Mouse (Mus musculus): Measurements from ENCODE around the gene Zmiz1. TPM values are rescaled to one million over a fixed set of nuclear protein-coding genes. Genes with fewer than 3 reads are reported as not detected.

The Zmiz1 gene
- polyA plus RNA-seq, 1 experiment from 2014 or later = 37.0 TPM

DNA sequence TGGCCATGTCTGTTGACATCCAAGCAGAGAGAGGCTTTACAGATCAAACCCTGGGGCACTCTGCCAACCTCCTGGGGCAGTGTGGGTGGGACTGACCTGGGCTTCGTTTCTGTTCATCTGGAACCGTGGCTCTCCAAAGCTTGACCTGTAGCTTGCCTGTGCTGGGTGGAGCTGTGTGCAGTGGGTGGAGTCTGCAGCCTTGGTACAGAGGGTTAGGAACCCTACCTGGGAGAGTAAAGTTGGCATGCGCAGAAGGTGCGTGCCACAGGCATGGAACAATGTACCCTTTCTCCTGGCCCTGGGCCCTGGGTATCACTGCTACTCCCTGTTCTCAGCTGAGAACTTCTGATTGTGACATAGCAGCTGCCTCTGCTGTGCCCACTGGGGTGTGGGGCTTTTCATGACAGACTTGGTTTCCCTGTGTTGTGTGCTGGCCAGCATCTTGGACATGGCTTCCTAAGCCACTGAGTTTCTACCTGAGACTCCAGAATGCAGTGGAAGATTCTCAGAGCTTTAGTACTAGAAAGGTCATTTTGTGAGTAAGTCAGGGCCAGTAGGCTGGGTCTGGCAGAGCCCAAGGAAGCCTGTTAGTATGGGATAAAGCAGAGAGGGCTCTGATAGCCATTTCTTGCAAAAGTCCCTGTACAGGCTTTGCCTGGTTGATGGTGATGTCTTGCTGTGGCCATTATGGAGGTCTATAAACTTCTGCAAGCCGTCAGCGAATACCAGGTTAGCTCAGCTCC lies 30.5 kb downstream of the Zmiz1 start:
- Histone ChIP-seq H3K4me3 (ENCODE audit: low read depth, low read length) (no peak overlapping the region), H3K9me3 (replicated peaks; ENCODE audit: control insufficient read depth, low read length) (no peaks in the 10 kb centered on the region), H3K4me2 (ENCODE audit: low read length) (no peak overlapping the region), H3K27me3 (replicated peaks; ENCODE audit: control insufficient read depth, insufficient read depth, low read length) (no peaks in the 10 kb centered on the region), H3K27ac (ENCODE audit: low read depth, low read length) (no peak overlapping the region), H3K36me3 (ENCODE audit: control insufficient read depth, insufficient read depth, low read length) (no peaks in the 10 kb centered on the region), H3K9ac (ENCODE audit: low read length) (no peak overlapping the region), H3K4me1 (ENCODE audit: control insufficient read depth, insufficient read depth, low read length) (peaks cover 45% of the 10 kb centered on the region)
- DNase-seq (ENCODE audit: low spot score) = no peak
- 76% methylated on average over 6 of the region's 6 CpGs for WGBS
- ATAC-seq = no peak

DNA sequence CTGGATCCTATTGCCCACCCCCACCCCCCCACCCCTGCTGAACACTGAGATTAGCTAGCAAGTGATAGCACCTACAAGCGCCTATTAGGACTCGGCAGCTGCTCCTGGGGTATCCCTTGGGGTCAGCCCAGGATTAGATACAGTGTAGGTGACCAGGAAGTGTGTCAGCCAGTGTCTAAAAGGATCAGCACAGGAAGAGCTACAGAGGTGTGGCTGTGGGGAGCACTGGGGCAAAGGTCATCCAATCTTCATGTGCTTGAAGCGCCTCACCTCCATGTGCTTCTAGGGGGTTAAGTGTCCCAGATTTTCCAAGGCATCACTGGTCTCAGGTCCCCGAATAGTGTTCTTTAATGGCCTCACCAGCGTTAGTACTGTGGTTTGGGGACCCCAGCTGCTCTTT lies 33.0 kb downstream of the Zmiz1 start:
- WGBS = 79% methylated on average over 5 of the region's 5 CpGs
- Histone ChIP-seq H3K27ac (ENCODE audit: low read depth, low read length) (peak overlapping the region; percentile 87; the same call in 1 of the 2 replicates), H3K27me3 (replicated peaks; ENCODE audit: control insufficient read depth, insufficient read depth, low read length) (no peaks in the 10 kb centered on the region), H3K4me3 (ENCODE audit: low read depth, low read length) (no peak overlapping the region), H3K36me3 (ENCODE audit: control insufficient read depth, insufficient read depth, low read length) (no peaks in the 10 kb centered on the region), H3K9ac (ENCODE audit: low read length) (no peak overlapping the region), H3K9me3 (replicated peaks; ENCODE audit: control insufficient read depth, low read length) (no peaks in the 10 kb centered on the region), H3K4me1 (ENCODE audit: control insufficient read depth, insufficient read depth, low read length) (peaks cover 64% of the 10 kb centered on the region), H3K4me2 (ENCODE audit: low read length) (no peak overlapping the region)
- DNase-seq (ENCODE audit: low spot score) (no peak), ATAC-seq (no peak)

DNA sequence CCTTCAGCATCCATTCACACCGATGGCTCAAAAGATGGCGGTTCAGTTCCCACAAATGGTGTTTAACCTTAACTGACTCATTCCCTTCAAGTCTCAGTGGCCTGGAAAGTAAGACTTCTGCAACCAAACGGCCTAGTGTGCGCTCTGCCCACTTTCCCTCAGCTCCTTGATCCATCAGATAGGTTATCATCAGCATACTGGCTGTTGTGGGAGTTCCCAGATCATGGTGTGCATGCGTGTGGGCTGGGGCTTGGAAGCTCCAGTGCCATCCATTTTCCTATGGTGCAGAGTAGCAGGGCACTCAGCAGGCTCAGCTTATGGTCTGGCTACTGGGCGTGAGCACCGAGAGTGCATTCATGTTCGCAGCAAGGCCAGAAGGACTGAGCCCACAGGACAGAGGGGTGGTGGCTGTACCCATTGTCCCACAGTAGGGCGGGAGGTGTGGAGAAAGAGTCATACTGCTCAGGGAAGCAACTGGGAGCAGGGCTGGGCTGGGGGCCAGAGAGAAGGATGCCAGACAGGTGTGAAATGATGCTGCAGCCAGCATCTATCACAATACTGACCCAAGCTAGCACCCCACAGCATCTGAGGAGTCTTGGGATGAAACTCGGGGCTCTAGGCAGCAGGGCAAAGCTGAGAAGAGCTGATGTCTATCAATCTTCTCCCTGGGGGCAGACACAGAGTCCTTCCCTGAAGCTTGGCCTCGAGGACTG lies 33.7 kb downstream of the Zmiz1 start:
- Histone ChIP-seq H3K9me3 (replicated peaks; ENCODE audit: control insufficient read depth, low read length) (no peaks in the 10 kb centered on the region), H3K9ac (ENCODE audit: low read length) (peak overlapping the region; percentile 29), H3K4me3 (ENCODE audit: low read depth, low read length) (no peak overlapping the region), H3K4me1 (ENCODE audit: control insufficient read depth, insufficient read depth, low read length) (peaks cover 69% of the 10 kb centered on the region), H3K4me2 (ENCODE audit: low read length) (no peak overlapping the region), H3K27ac (ENCODE audit: low read depth, low read length) (peak overlapping the region; percentile 87), H3K27me3 (replicated peaks; ENCODE audit: control insufficient read depth, insufficient read depth, low read length) (no peaks in the 10 kb centered on the region), H3K36me3 (ENCODE audit: control insufficient read depth, insufficient read depth, low read length) (no peaks in the 10 kb centered on the region)
- WGBS = 82% methylated on average over 11 of the region's 11 CpGs
- ATAC-seq = 0 out of 2 replicates have a peak, but pooled peaks have one; percentile 2
- DNase-seq (ENCODE audit: low spot score) = no peak

DNA sequence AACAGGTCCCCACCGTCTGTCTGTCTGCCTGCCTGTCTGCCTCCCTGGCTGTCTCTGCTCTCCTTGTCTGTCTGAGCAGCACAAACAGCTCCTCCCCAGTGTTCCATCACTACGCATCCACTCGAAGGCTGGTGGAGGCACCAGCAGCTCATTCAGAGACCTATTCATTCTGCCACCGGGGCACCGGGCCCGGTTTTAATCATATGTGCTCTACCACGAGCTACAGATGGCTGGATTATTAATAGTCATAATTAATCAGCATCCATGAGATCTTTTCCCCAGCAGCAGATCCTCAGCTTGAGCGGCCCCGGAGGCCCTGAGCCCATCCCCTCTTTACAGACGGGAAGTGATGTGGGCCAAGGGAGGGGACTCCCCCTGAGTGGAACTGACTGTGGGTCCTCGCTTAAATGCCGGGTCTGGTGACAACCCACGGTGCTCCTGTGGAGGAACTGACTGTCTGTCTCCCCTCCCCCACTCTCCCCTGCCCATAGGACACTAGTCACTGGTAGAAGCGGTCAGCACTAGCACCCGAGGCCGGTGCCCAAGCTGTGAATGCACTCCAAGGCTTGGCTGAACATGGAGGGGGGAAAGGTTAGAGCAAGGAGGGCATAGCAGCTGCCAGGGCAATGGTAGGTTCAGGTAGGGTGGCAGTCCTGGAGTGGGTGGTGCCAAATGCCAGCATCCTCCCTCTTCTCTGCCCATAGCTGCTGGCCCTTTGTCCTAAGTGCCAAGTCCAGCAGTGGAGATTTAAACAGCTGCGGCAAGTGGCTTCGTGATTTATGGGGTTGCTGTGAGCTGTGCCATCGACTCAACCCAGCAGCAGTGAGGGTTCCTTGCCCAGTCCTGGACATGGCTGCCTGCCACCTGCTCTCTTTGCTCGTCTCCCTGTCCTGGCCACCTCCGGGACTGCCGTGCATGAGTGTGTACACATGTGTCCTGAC lies 34.6 kb downstream of the Zmiz1 start:
- Histone ChIP-seq H3K4me3 (ENCODE audit: low read depth, low read length) (no peak overlapping the region), H3K4me2 (ENCODE audit: low read length) (no peak overlapping the region), H3K4me1 (ENCODE audit: control insufficient read depth, insufficient read depth, low read length) (peaks cover 72% of the 10 kb centered on the region), H3K27me3 (replicated peaks; ENCODE audit: control insufficient read depth, insufficient read depth, low read length) (no peaks in the 10 kb centered on the region), H3K9ac (ENCODE audit: low read length) (peak overlapping the region; percentile 29; the same call in 1 of the 2 replicates), H3K27ac (ENCODE audit: low read depth, low read length) (peak overlapping the region; percentile 87), H3K9me3 (replicated peaks; ENCODE audit: control insufficient read depth, low read length) (no peaks in the 10 kb centered on the region), H3K36me3 (ENCODE audit: control insufficient read depth, insufficient read depth, low read length) (no peaks in the 10 kb centered on the region)
- 61% methylated on average over 22 of the region's 22 CpGs for WGBS
- DNase-seq (ENCODE audit: low spot score) (peak; percentile 78), ATAC-seq (peak; percentile 47)

DNA sequence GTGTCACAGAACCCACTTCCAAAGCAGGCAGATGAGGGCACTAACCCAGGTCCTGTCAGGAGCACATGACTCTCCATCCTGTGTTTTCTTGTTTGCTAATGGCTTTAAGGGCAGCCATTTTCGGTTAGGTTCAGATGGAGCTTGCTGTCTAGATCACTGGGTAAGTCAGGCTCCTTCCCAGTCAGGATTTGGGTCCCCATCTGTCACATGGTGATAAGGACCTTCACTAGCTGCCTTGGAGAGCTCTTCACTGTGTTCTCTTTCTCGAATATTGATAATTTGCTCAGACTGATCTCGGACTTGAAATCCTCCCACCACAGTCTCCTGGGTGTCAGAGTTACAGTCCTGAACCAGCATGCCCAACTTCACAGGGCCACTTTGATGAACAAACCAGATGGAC lies 35.8 kb downstream of the Zmiz1 start:
- no peaks in the 10 kb centered on the region for H3K27me3 ChIP-seq (replicated peaks; ENCODE audit: control insufficient read depth, insufficient read depth, low read length)
- no peak overlapping the region for H3K4me3 ChIP-seq (ENCODE audit: low read depth, low read length)
- no peaks in the 10 kb centered on the region for H3K9me3 ChIP-seq (replicated peaks; ENCODE audit: control insufficient read depth, low read length)
- peaks cover 75% of the 10 kb centered on the region for H3K4me1 ChIP-seq (ENCODE audit: control insufficient read depth, insufficient read depth, low read length)
- DNase-seq (ENCODE audit: low spot score) (no peak), ATAC-seq (no peak)
- WGBS = 90% methylated on average over 3 of the region's 3 CpGs
- no peak overlapping the region for H3K9ac ChIP-seq (ENCODE audit: low read length)
- H3K36me3 ChIP-seq (ENCODE audit: control insufficient read depth, insufficient read depth, low read length) = no peaks in the 10 kb centered on the region
- no peak overlapping the region for H3K4me2 ChIP-seq (ENCODE audit: low read length)
- peak overlapping the region; percentile 87; the same call in 1 of the 2 replicates for H3K27ac ChIP-seq (ENCODE audit: low read depth, low read length)

DNA sequence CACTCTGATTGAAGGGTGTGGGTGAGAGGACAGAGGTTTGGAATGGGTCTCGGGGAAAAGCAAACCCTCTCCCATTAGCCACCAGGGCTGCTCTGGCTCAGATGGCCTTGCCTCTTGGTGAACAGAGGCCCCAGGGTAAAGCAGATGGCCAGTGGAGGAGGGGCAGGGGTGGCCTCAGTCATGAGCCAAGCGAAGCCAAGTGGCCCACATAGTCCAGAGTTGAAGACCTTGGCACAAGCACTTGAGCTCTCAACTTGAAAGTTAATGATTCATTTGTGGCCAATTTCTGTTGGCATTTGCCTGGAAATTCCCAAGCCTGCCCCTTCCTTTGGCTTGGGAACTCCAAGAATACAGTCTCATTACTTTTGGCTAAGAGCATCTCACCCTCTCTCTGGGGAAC lies 37.1 kb downstream of the Zmiz1 start:
- H3K4me2 ChIP-seq (ENCODE audit: low read length) = no peak overlapping the region
- ATAC-seq (no peak), DNase-seq (ENCODE audit: low spot score) (no peak)
- H3K4me1 ChIP-seq (ENCODE audit: control insufficient read depth, insufficient read depth, low read length) = peaks cover 74% of the 10 kb centered on the region
- no peaks in the 10 kb centered on the region for H3K36me3 ChIP-seq (ENCODE audit: control insufficient read depth, insufficient read depth, low read length)
- WGBS = 67% methylated on average over 2 of the region's 2 CpGs
- H3K4me3 ChIP-seq (ENCODE audit: low read depth, low read length) = no peak overlapping the region
- peak overlapping the region; percentile 87 for H3K27ac ChIP-seq (ENCODE audit: low read depth, low read length)
- H3K27me3 ChIP-seq (replicated peaks; ENCODE audit: control insufficient read depth, insufficient read depth, low read length) = no peaks in the 10 kb centered on the region
- H3K9ac ChIP-seq (ENCODE audit: low read length) = no peak overlapping the region
- H3K9me3 ChIP-seq (replicated peaks; ENCODE audit: control insufficient read depth, low read length) = no peaks in the 10 kb centered on the region

DNA sequence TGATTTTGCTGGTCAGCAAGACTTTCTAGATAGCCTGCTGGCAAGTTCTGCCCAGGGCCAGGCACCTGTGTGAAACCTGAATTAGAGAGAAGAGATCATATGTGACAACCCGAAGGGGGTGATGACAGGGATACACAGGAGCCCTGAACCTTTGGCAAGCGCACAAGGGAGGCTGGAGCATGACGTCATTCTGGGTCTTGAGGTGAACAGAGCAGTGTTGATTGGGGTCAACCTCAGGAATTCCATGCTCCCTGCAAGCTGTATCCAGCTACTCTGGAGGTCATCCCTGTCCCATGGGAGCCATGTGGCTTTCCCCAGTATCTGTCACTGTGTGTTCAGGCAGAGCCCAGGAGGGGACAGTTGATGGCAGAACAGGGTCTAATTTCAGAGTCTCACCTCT lies 38.0 kb downstream of the Zmiz1 start:
- Histone ChIP-seq H3K9me3 (replicated peaks; ENCODE audit: control insufficient read depth, low read length) (no peaks in the 10 kb centered on the region), H3K27me3 (replicated peaks; ENCODE audit: control insufficient read depth, insufficient read depth, low read length) (no peaks in the 10 kb centered on the region), H3K27ac (ENCODE audit: low read depth, low read length) (peak overlapping the region; percentile 87), H3K4me3 (ENCODE audit: low read depth, low read length) (no peak overlapping the region), H3K9ac (ENCODE audit: low read length) (no peak overlapping the region), H3K36me3 (ENCODE audit: control insufficient read depth, insufficient read depth, low read length) (no peaks in the 10 kb centered on the region), H3K4me1 (ENCODE audit: control insufficient read depth, insufficient read depth, low read length) (peaks cover 68% of the 10 kb centered on the region), H3K4me2 (ENCODE audit: low read length) (no peak overlapping the region)
- 52% methylated on average over 3 of the region's 3 CpGs for WGBS
- DNase-seq (ENCODE audit: low spot score) = no peak
- no peak for ATAC-seq

DNA sequence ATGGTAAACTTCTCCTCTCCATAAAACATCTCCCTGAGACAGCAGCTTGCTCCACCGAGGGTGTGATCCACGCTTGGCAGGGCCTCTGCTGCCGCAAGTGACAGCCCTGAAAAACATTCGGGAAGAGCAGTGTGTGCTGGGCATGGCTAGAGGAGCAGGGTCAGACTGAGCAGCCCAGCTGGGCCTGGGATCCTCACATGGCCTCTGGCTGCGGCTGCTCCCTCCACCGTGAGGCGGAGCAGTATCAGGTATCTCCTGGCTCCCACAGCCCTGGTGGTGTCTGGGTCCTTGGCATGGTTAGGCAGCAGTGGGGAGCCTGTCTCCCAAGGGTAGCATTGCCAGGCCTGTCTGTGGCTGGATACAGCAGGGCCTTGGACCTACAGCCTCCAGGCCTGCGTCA lies 38.6 kb downstream of the Zmiz1 start:
- Histone ChIP-seq H3K27me3 (replicated peaks; ENCODE audit: control insufficient read depth, insufficient read depth, low read length) (no peaks in the 10 kb centered on the region), H3K4me3 (ENCODE audit: low read depth, low read length) (no peak overlapping the region), H3K9me3 (replicated peaks; ENCODE audit: control insufficient read depth, low read length) (no peaks in the 10 kb centered on the region), H3K36me3 (ENCODE audit: control insufficient read depth, insufficient read depth, low read length) (peaks cover 6% of the 10 kb centered on the region; the same call in 1 of the 2 replicates), H3K27ac (ENCODE audit: low read depth, low read length) (peak overlapping the region; percentile 87), H3K9ac (ENCODE audit: low read length) (peak overlapping the region; percentile 9; the same call in 1 of the 2 replicates), H3K4me1 (ENCODE audit: control insufficient read depth, insufficient read depth, low read length) (peaks cover 62% of the 10 kb centered on the region), H3K4me2 (ENCODE audit: low read length) (no peak overlapping the region)
- DNase-seq (ENCODE audit: low spot score) = peak; percentile 59
- WGBS = 19% methylated on average over 8 of the region's 8 CpGs
- peak; percentile 27; the same call in 1 of the 2 replicates for ATAC-seq

Measured in forebrain, embryonic 14.5 days (tissue).